Mouse (Mus musculus) brain, embryonic 14.5 days (tissue): Measurements from ENCODE around the gene Pitpnc1.

Experiments
- CTCF ChIP-seq: fragments of 200-500 bp; IDR thresholded peaks from 2 replicates; pipeline ENCODE4 v1.5.1; 2012; ENCODE audit warnings: inconsistent platforms, mild to moderate bottlenecking, moderate library complexity, borderline replicate concordance; ENCODE audit not compliant: insufficient read depth, insufficient read length; ENCODE audit errors: extremely low read depth
- POLR2A ChIP-seq: fragments of 200-500 bp; IDR thresholded peaks from 2 replicates; pipeline ENCODE4 v1.6.1; 2012; ENCODE audit warnings: mild to moderate bottlenecking, inconsistent platforms, borderline replicate concordance; ENCODE audit not compliant: poor library complexity, insufficient read depth, insufficient read length, severe bottlenecking; ENCODE audit errors: extremely low read depth

DNA sequence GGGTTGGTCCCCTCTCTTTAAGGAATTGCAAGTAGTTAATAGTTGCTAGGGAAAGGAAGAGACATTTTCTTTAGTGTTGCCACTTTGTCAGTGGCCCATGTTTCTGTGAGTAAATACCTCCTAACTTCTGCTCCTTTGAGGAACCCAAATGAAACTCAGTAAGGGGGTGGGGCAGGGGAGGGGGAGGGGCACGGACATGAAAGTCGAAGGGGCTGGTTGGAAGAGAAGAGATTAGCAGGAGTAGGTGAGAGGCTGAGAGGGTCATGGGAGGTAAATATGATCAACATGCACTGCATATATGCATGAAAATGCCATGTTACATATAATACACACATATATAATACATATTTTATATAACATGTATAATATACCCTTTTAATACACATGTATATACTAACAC, 129.7 kb downstream of the Pitpnc1 start:
- TF ChIP-seq POLR2A = no peak
- no peak for TF ChIP-seq CTCF
